Mouse (Mus musculus) liver, adult 2 months (tissue): ENCODE results near the gene Adamts18.

ENCODE experiments used
- CTCF ChIP-seq: fragments of 200-500 bp; IDR thresholded peaks from 2 replicates; pipeline ENCODE4 v1.5.1; 2011; ENCODE audit warnings: low read depth, low read length, control low read depth
- POLR2A ChIP-seq: fragments of 200-500 bp; IDR thresholded peaks from 2 replicates; pipeline ENCODE4 v1.6.1; 2011; ENCODE audit warnings: low read length, control low read depth; ENCODE audit not compliant: insufficient read depth; ENCODE audit errors: extremely low read depth

- TF ChIP-seq POLR2A (no peak), CTCF (no peak)
Observed at GRCm38 (mm10) chr8:113676811-113677210, 171.7 kb downstream of the Adamts18 start.
